Mouse (Mus musculus): ENCODE data around the gene Vps41.

GRCm38 (mm10) chr13:18788040-18788439 lies 71.0 kb downstream of the Vps41 start:
- no peak for TF ChIP-seq POLR2A (IDR thresholded peaks at IDR 0.05; ENCODE audit: insufficient read length, low read depth)
- no peak for TF ChIP-seq CEBPB (IDR thresholded peaks at IDR 0.05; ENCODE audit: insufficient read depth, poor library complexity, severe bottlenecking)
- no peak for TF ChIP-seq POLR2AphosphoS2 (IDR thresholded peaks at IDR 0.05; ENCODE audit: insufficient read length, low read depth)
- no peak for TF ChIP-seq E2F4 (IDR thresholded peaks at IDR 0.05; ENCODE audit: insufficient read depth)
- TF ChIP-seq TCF12 (IDR thresholded peaks at IDR 0.05; ENCODE audit: insufficient read depth, poor library complexity, severe bottlenecking), result no peak

Measured in myocyte (in vitro differentiated cells).